Mouse (Mus musculus) liver, embryonic 15.5 days (tissue): ENCODE measurements around the gene Flt3. TPM values are rescaled to one million over a fixed set of nuclear protein-coding genes. Genes with fewer than 3 reads are reported as not detected.

Experiments
- ATAC-seq: fragments of 200-750 bp; cut with Nextera tagmentation; 2 replicates; pipeline ENCODE4 v1.8.0; 2017; ENCODE audit warnings: moderate number of reproducible peaks, mild to moderate bottlenecking, moderate library complexity; ENCODE audit not compliant: insufficient read depth
- H3K27ac ChIP-seq: fragments of 300-500 bp; sonication (generic); replicated peaks from 2 replicates; pipeline ENCODE4 v1.5.1; 2015; ENCODE audit warnings: mild to moderate bottlenecking, inconsistent platforms
- H3K27me3 ChIP-seq: fragments of 300-500 bp; sonication (generic); 2 replicates; pipeline ENCODE4 v1.6.1; 2015; ENCODE audit warnings: mild to moderate bottlenecking, inconsistent platforms
- H3K36me3 ChIP-seq: fragments of 300-500 bp; sonication (generic); replicated peaks from 2 replicates; pipeline ENCODE4 v1.6.1; 2015; ENCODE audit warnings: moderate library complexity, mild to moderate bottlenecking, inconsistent platforms
- H3K4me1 ChIP-seq: fragments of 300-500 bp; sonication (generic); replicated peaks from 2 replicates; pipeline ENCODE4 v1.6.1; 2015; ENCODE audit warnings: inconsistent platforms
- H3K4me2 ChIP-seq: fragments of 300-500 bp; sonication (generic); 2 replicates; pipeline ENCODE4 v1.6.1; 2015; ENCODE audit warnings: moderate library complexity, mild to moderate bottlenecking, inconsistent platforms
- H3K4me3 ChIP-seq: fragments of 300-500 bp; sonication (generic); replicated peaks from 2 replicates; pipeline ENCODE4 v1.5.1; 2015; ENCODE audit warnings: mild to moderate bottlenecking, inconsistent platforms
- H3K9ac ChIP-seq: fragments of 300-500 bp; sonication (generic); 2 replicates; pipeline ENCODE4 v1.6.1; 2015; ENCODE audit warnings: moderate library complexity, mild to moderate bottlenecking, inconsistent platforms
- H3K9me3 ChIP-seq: fragments of 300-500 bp; sonication (generic); replicated peaks from 2 replicates; pipeline ENCODE4 v1.6.1; 2016; ENCODE audit warnings: inconsistent platforms
- WGBS: fragments of 180-500 bp; shearing (Covaris S2); methylation state at CpG from one replicate; pipeline ENCODE4 v1.1.7; 2015; ENCODE audit warnings: mixed read lengths; ENCODE audit not compliant: insufficient replicate concordance; 5-methylcytosine and 5-hydroxymethylcytosine counted together
- polyA plus RNA-seq: library from polyadenylated mRNA; unstranded; fragments of >200 nt; fragmentation: Nextera tagmentation; extraction: Ambion mirVana; gene quantifications from 2 replicates; pipeline ENCODE4 v1.2.1, GENCODE M21; 2015

Flt3 gene
- polyA plus RNA-seq: 1.4 and 1.8 TPM in 2 replicates

GRCm38 (mm10) chr5:147399843-147400504, at the start of gene Flt3:
Gene Flt3 (minus strand): TSS chr5:147400489.
- Histone ChIP-seq H3K4me3 (peak within 1 kb of the TSS; percentile 30), H3K9me3 (no peaks in the 10 kb centered on the region; the same call in 1 of the 2 replicates), H3K36me3 (no peaks in the 10 kb centered on the region), H3K4me1 (peaks cover 8% of the 10 kb centered on the region; the same call in 1 of the 2 replicates), H3K27me3 (peaks cover 50% of the 10 kb centered on the region), H3K9ac (no peak within 1 kb of the TSS), H3K4me2 (peak within 1 kb of the TSS; percentile 48), H3K27ac (no peak within 1 kb of the TSS)
- no peak for ATAC-seq
- under 1% methylated on average over 56 of the region's 56 CpGs for WGBS

GRCm38 (mm10) chr5:147448933-147449332, 48.6 kb upstream of the Flt3 start:
- WGBS: 82% methylated on average over 4 of the region's 4 CpGs

GRCm38 (mm10) chr5:147448526-147448925, 48.2 kb upstream of the Flt3 start:
- Histone ChIP-seq H3K4me3 (no peak overlapping the region), H3K36me3 (peaks cover 24% of the 10 kb centered on the region), H3K27me3 (no peaks in the 10 kb centered on the region), H3K4me2 (no peak overlapping the region), H3K9ac (no peak overlapping the region), H3K27ac (no peak overlapping the region), H3K4me1 (peaks cover 24% of the 10 kb centered on the region), H3K9me3 (no peaks in the 10 kb centered on the region)
- whole genome bisulfite sequencing: 76% methylated on average over 4 of the region's 4 CpGs
- ATAC-seq: no peak

More at GRCm38 (mm10) chr5:147448933-147449332, 48.6 kb upstream of the Flt3 start:
- no peak overlapping the region for H3K4me3 ChIP-seq
- no peaks in the 10 kb centered on the region for H3K27me3 ChIP-seq
- H3K4me1 ChIP-seq: peaks cover 21% of the 10 kb centered on the region
- no peak overlapping the region for H3K4me2 ChIP-seq
- ATAC-seq: no peak
- peaks cover 27% of the 10 kb centered on the region for H3K36me3 ChIP-seq
- no peak overlapping the region for H3K9ac ChIP-seq
- no peak overlapping the region for H3K27ac ChIP-seq
- H3K9me3 ChIP-seq: no peaks in the 10 kb centered on the region

- H3K36me3 ChIP-seq: 0 out of 2 replicates have a peak, but pooled peaks cover 3% of the 10 kb centered on the region
- 50% methylated on average over 4 of the region's 4 CpGs for WGBS
- peaks cover 55% of the 10 kb centered on the region for H3K4me1 ChIP-seq
- no peaks in the 10 kb centered on the region for H3K9me3 ChIP-seq
- no peak overlapping the region for H3K9ac ChIP-seq
- H3K27me3 ChIP-seq: no peaks in the 10 kb centered on the region
- H3K4me3 ChIP-seq: no peak overlapping the region
- H3K4me2 ChIP-seq: peak overlapping the region; percentile 25; the same call in 1 of the 2 replicates
- peak overlapping the region; percentile 31 for H3K27ac ChIP-seq
- ATAC-seq: no peak
These were observed 45.0 kb upstream of the Flt3 start for GRCm38 (mm10) chr5:147445252-147445651.

GRCm38 (mm10) chr5:147444757-147445156, 44.5 kb upstream of the Flt3 start:
- peak; percentile 62 for ATAC-seq

GRCm38 (mm10) chr5:147444298-147444697, 44.0 kb upstream of the Flt3 start:
- peaks cover 57% of the 10 kb centered on the region for H3K4me1 ChIP-seq
- WGBS: 32% methylated on average over 6 of the region's 6 CpGs
- no peak overlapping the region for H3K4me3 ChIP-seq
- ATAC-seq: peak; percentile 76
- H3K36me3 ChIP-seq: peaks cover 2% of the 10 kb centered on the region
- no peak overlapping the region for H3K9ac ChIP-seq
- peak overlapping the region; percentile 37 for H3K4me2 ChIP-seq
- no peaks in the 10 kb centered on the region for H3K9me3 ChIP-seq
- peak overlapping the region; percentile 45; the same call in 1 of the 2 replicates for H3K27ac ChIP-seq
- no peaks in the 10 kb centered on the region for H3K27me3 ChIP-seq

More at GRCm38 (mm10) chr5:147444757-147445156, 44.5 kb upstream of the Flt3 start:
- Histone ChIP-seq H3K27me3 (no peaks in the 10 kb centered on the region), H3K4me2 (peak overlapping the region; percentile 37), H3K36me3 (no peaks in the 10 kb centered on the region), H3K4me1 (peaks cover 55% of the 10 kb centered on the region), H3K9ac (no peak overlapping the region), H3K27ac (peak overlapping the region; percentile 45; the same call in 1 of the 2 replicates), H3K9me3 (no peaks in the 10 kb centered on the region), H3K4me3 (no peak overlapping the region)
- 45% methylated on average over 2 of the region's 2 CpGs for WGBS

- 53% methylated on average over 4 of the region's 4 CpGs for WGBS
- ATAC-seq: no peak
- Histone ChIP-seq H3K4me2 (no peak overlapping the region), H3K9me3 (no peaks in the 10 kb centered on the region), H3K27ac (peak overlapping the region; percentile 76), H3K4me1 (peaks cover 68% of the 10 kb centered on the region), H3K9ac (no peak overlapping the region), H3K4me3 (no peak overlapping the region), H3K27me3 (no peaks in the 10 kb centered on the region), H3K36me3 (peaks cover 6% of the 10 kb centered on the region)
These were observed 42.5 kb upstream of the Flt3 start for GRCm38 (mm10) chr5:147442741-147443140.

- peak overlapping the region; percentile 76 for H3K27ac ChIP-seq
These were observed 41.7 kb upstream of the Flt3 start for GRCm38 (mm10) chr5:147441979-147442378.

GRCm38 (mm10) chr5:147440996-147441507, 40.8 kb upstream of the Flt3 start:
- no peak overlapping the region for H3K4me3 ChIP-seq
- H3K4me1 ChIP-seq: peaks cover 79% of the 10 kb centered on the region
- H3K27me3 ChIP-seq: no peaks in the 10 kb centered on the region
- peaks cover 6% of the 10 kb centered on the region for H3K36me3 ChIP-seq
- H3K27ac ChIP-seq: peak overlapping the region; percentile 57
- no peaks in the 10 kb centered on the region for H3K9me3 ChIP-seq
- 34% methylated on average over 3 of the region's 3 CpGs for WGBS
- no peak for ATAC-seq
- H3K9ac ChIP-seq: peak overlapping the region; percentile 23; the same call in 1 of the 2 replicates
- peak overlapping the region; percentile 46 for H3K4me2 ChIP-seq

More at GRCm38 (mm10) chr5:147441979-147442378, 41.7 kb upstream of the Flt3 start:
- 19% methylated on average over 1 of the region's 1 CpGs for whole genome bisulfite sequencing
- no peaks in the 10 kb centered on the region for H3K27me3 ChIP-seq
- peak overlapping the region; percentile 35 for H3K4me2 ChIP-seq
- peaks cover 73% of the 10 kb centered on the region for H3K4me1 ChIP-seq
- H3K9me3 ChIP-seq: no peaks in the 10 kb centered on the region
- H3K9ac ChIP-seq: no peak overlapping the region
- peaks cover 6% of the 10 kb centered on the region for H3K36me3 ChIP-seq
- no peak overlapping the region for H3K4me3 ChIP-seq
- ATAC-seq: peak; percentile 64

GRCm38 (mm10) chr5:147436491-147436890, 36.2 kb upstream of the Flt3 start:
- Histone ChIP-seq H3K9ac (no peak overlapping the region), H3K4me2 (0 out of 2 replicates have a peak overlapping the region, but pooled peaks have one; percentile 37)

GRCm38 (mm10) chr5:147435751-147436150, 35.5 kb upstream of the Flt3 start:
- Histone ChIP-seq H3K27me3 (no peaks in the 10 kb centered on the region), H3K9me3 (no peaks in the 10 kb centered on the region), H3K9ac (no peak overlapping the region), H3K4me2 (no peak overlapping the region), H3K4me1 (peaks cover 77% of the 10 kb centered on the region), H3K36me3 (peaks cover 23% of the 10 kb centered on the region), H3K27ac (0 out of 2 replicates have a peak overlapping the region, but pooled peaks have one; percentile 38), H3K4me3 (no peak overlapping the region)
- ATAC-seq: no peak
- WGBS: 62% methylated on average over 2 of the region's 2 CpGs

More at GRCm38 (mm10) chr5:147436491-147436890, 36.2 kb upstream of the Flt3 start:
- Histone ChIP-seq H3K36me3 (peaks cover 23% of the 10 kb centered on the region), H3K4me1 (peaks cover 82% of the 10 kb centered on the region), H3K4me3 (no peak overlapping the region), H3K27ac (0 out of 2 replicates have a peak overlapping the region, but pooled peaks have one; percentile 0), H3K27me3 (no peaks in the 10 kb centered on the region), H3K9me3 (no peaks in the 10 kb centered on the region)
- no peak for ATAC-seq
- WGBS: 63% methylated on average over 5 of the region's 5 CpGs
